Mouse (Mus musculus) forebrain, embryonic 13.5 days (tissue): Measurements from ENCODE around the gene Herc6. TPM values are rescaled to one million over a fixed set of nuclear protein-coding genes. Genes with fewer than 3 reads are reported as not detected.

Source experiments
- ATAC-seq: fragments of 200-750 bp; cut with Nextera tagmentation; 2 replicates; pipeline ENCODE4 v1.8.0; 2017
- H3K27ac ChIP-seq: fragments of 300-500 bp; sonication (generic); 2 replicates; pipeline ENCODE4 v1.5.1; 2015; ENCODE audit warnings: inconsistent platforms, mild to moderate bottlenecking, moderate library complexity
- H3K27me3 ChIP-seq: fragments of 300-500 bp; sonication (generic); 2 replicates; pipeline ENCODE4 v1.6.1; 2015; ENCODE audit warnings: mild to moderate bottlenecking, inconsistent platforms
- H3K36me3 ChIP-seq: fragments of 300-500 bp; sonication (generic); 2 replicates; pipeline ENCODE4 v1.6.1; 2015; ENCODE audit warnings: mild to moderate bottlenecking, inconsistent platforms; ENCODE audit not compliant: poor library complexity, severe bottlenecking
- H3K4me1 ChIP-seq: fragments of 300-500 bp; sonication (generic); 2 replicates; pipeline ENCODE4 v1.6.1; 2015; ENCODE audit warnings: inconsistent platforms
- H3K4me2 ChIP-seq: fragments of 300-500 bp; sonication (generic); 2 replicates; pipeline ENCODE4 v1.6.1; 2015; ENCODE audit warnings: inconsistent platforms, mild to moderate bottlenecking, moderate library complexity
- H3K4me3 ChIP-seq: fragments of 300-500 bp; sonication (generic); 2 replicates; pipeline ENCODE4 v1.5.1; 2015; ENCODE audit warnings: mild to moderate bottlenecking, inconsistent platforms
- H3K9ac ChIP-seq: fragments of 300-500 bp; sonication (generic); 2 replicates; pipeline ENCODE4 v1.6.1; 2015; ENCODE audit warnings: mild to moderate bottlenecking, inconsistent platforms
- H3K9me3 ChIP-seq: fragments of 300-500 bp; sonication (generic); replicated peaks from 2 replicates; pipeline ENCODE4 v1.6.1; 2016; ENCODE audit warnings: inconsistent platforms
- WGBS: fragments of 180-500 bp; shearing (Covaris S2); methylation state at CpG from one replicate; pipeline ENCODE4 v1.1.7; 2015; 5-methylcytosine and 5-hydroxymethylcytosine counted together
- polyA plus RNA-seq: library from polyadenylated mRNA; unstranded; fragments of >200 nt; fragmentation: Nextera tagmentation; extraction: Ambion mirVana; gene quantifications from 2 replicates; pipeline ENCODE4 v1.2.1, GENCODE M21; 2015

The Herc6 gene
- polyA plus RNA-seq, 1 experiment from 2014 or later = 2.6 TPM

GRCm38 (mm10) chr6:57605546-57606307 is 24.9 kb downstream of the Herc6 start:
- H3K4me1 ChIP-seq = no peaks in the 10 kb centered on the region
- WGBS = 94% methylated on average over 7 of the region's 7 CpGs
- no peaks in the 10 kb centered on the region for H3K27me3 ChIP-seq
- no peaks in the 10 kb centered on the region for H3K9me3 ChIP-seq
- no peak overlapping the region for H3K4me2 ChIP-seq
- no peak overlapping the region for H3K4me3 ChIP-seq
- H3K36me3 ChIP-seq = no peaks in the 10 kb centered on the region
- no peak for ATAC-seq
- H3K9ac ChIP-seq = no peak overlapping the region
- H3K27ac ChIP-seq = no peak overlapping the region

GRCm38 (mm10) chr6:57607999-57608398 is 27.2 kb downstream of the Herc6 start:
- no peak for ATAC-seq

GRCm38 (mm10) chr6:57609631-57610030 is 28.8 kb downstream of the Herc6 start:
- 56% methylated on average over 2 of the region's 2 CpGs for WGBS
- Histone ChIP-seq H3K9me3 (no peaks in the 10 kb centered on the region), H3K36me3 (no peaks in the 10 kb centered on the region), H3K4me1 (no peaks in the 10 kb centered on the region), H3K4me3 (no peak overlapping the region), H3K27me3 (no peaks in the 10 kb centered on the region), H3K9ac (no peak overlapping the region), H3K4me2 (no peak overlapping the region), H3K27ac (no peak overlapping the region)
- ATAC-seq = no peak

More at GRCm38 (mm10) chr6:57607999-57608398, 27.2 kb downstream of the Herc6 start:
- 91% methylated on average over 2 of the region's 2 CpGs for WGBS
- H3K27ac ChIP-seq = no peak overlapping the region
- H3K9me3 ChIP-seq = no peaks in the 10 kb centered on the region
- no peak overlapping the region for H3K4me2 ChIP-seq
- H3K9ac ChIP-seq = no peak overlapping the region
- H3K4me3 ChIP-seq = no peak overlapping the region
- H3K36me3 ChIP-seq = no peaks in the 10 kb centered on the region
- no peaks in the 10 kb centered on the region for H3K4me1 ChIP-seq
- no peaks in the 10 kb centered on the region for H3K27me3 ChIP-seq

GRCm38 (mm10) chr6:57615788-57616187 is 35.0 kb downstream of the Herc6 start:
- no peaks in the 10 kb centered on the region for H3K4me1 ChIP-seq
- no peak overlapping the region for H3K4me3 ChIP-seq
- no peak overlapping the region for H3K9ac ChIP-seq
- no peaks in the 10 kb centered on the region for H3K27me3 ChIP-seq
- ATAC-seq = no peak
- WGBS = 97% methylated on average over 2 of the region's 2 CpGs
- H3K9me3 ChIP-seq = no peaks in the 10 kb centered on the region
- no peak overlapping the region for H3K27ac ChIP-seq
- no peaks in the 10 kb centered on the region for H3K36me3 ChIP-seq
- no peak overlapping the region for H3K4me2 ChIP-seq

- no peaks in the 10 kb centered on the region for H3K27me3 ChIP-seq
- peaks cover 3% of the 10 kb centered on the region for H3K4me1 ChIP-seq
- no peak overlapping the region for H3K4me2 ChIP-seq
- H3K27ac ChIP-seq = no peak overlapping the region
- H3K9ac ChIP-seq = no peak overlapping the region
- no peak overlapping the region for H3K4me3 ChIP-seq
- no peaks in the 10 kb centered on the region for H3K9me3 ChIP-seq
- ATAC-seq = no peak
- 29% methylated on average over 1 of the region's 1 CpGs for WGBS
- no peaks in the 10 kb centered on the region for H3K36me3 ChIP-seq
Observed at GRCm38 (mm10) chr6:57639531-57639930, 58.7 kb downstream of the Herc6 start.

- H3K4me2 ChIP-seq = no peak overlapping the region
- no peak overlapping the region for H3K4me3 ChIP-seq
- no peaks in the 10 kb centered on the region for H3K27me3 ChIP-seq
- no peak overlapping the region for H3K9ac ChIP-seq
- WGBS = 47% methylated on average over 4 of the region's 4 CpGs
- no peak overlapping the region for H3K27ac ChIP-seq
- H3K9me3 ChIP-seq = no peaks in the 10 kb centered on the region
- H3K36me3 ChIP-seq = no peaks in the 10 kb centered on the region
- ATAC-seq = peak; percentile 81
- peaks cover 3% of the 10 kb centered on the region for H3K4me1 ChIP-seq
Observed at GRCm38 (mm10) chr6:57641789-57642188, 61.0 kb downstream of the Herc6 start.

- Histone ChIP-seq H3K36me3 (no peaks in the 10 kb centered on the region), H3K4me1 (no peaks in the 10 kb centered on the region), H3K27me3 (no peaks in the 10 kb centered on the region), H3K27ac (no peak overlapping the region), H3K4me2 (no peak overlapping the region), H3K9me3 (no peaks in the 10 kb centered on the region), H3K9ac (no peak overlapping the region), H3K4me3 (no peak overlapping the region)
- WGBS = 63% methylated on average over 1 of the region's 1 CpGs
- ATAC-seq = no peak
Observed at GRCm38 (mm10) chr6:57647256-57647655, 66.5 kb downstream of the Herc6 start.

GRCm38 (mm10) chr6:57661295-57661694 is 80.5 kb downstream of the Herc6 start:
- Histone ChIP-seq H3K4me3 (no peak overlapping the region), H3K9ac (no peak overlapping the region), H3K27ac (no peak overlapping the region), H3K4me2 (no peak overlapping the region), H3K36me3 (no peaks in the 10 kb centered on the region), H3K4me1 (no peaks in the 10 kb centered on the region), H3K9me3 (no peaks in the 10 kb centered on the region), H3K27me3 (no peaks in the 10 kb centered on the region)
- WGBS = 89% methylated on average over 4 of the region's 4 CpGs
- ATAC-seq = no peak

GRCm38 (mm10) chr6:57684156-57684555 is 103.4 kb downstream of the Herc6 start:
- ATAC-seq = no peak
- H3K9ac ChIP-seq = no peak overlapping the region
- H3K4me1 ChIP-seq = no peaks in the 10 kb centered on the region
- H3K27me3 ChIP-seq = no peaks in the 10 kb centered on the region
- 92% methylated on average over 1 of the region's 1 CpGs for WGBS
- no peak overlapping the region for H3K27ac ChIP-seq
- no peaks in the 10 kb centered on the region for H3K9me3 ChIP-seq
- H3K36me3 ChIP-seq = peaks cover 10% of the 10 kb centered on the region
- no peak overlapping the region for H3K4me2 ChIP-seq
- H3K4me3 ChIP-seq = no peak overlapping the region

GRCm38 (mm10) chr6:57691467-57692261 is 110.9 kb downstream of the Herc6 start, which contains the start of gene Pyurf:
Pyurf (minus strand) TSS chr6:57692078.
- under 1% methylated on average over 45 of the region's 52 CpGs for WGBS
- ATAC-seq = peak; percentile 97
- peak within 1 kb of the TSS; percentile 83 for H3K4me3 ChIP-seq
- peaks cover 8% of the 10 kb centered on the region; the same call in 1 of the 2 replicates for H3K36me3 ChIP-seq
- peak within 1 kb of the TSS; percentile 77 for H3K4me2 ChIP-seq
- H3K27ac ChIP-seq = peak within 1 kb of the TSS; percentile 80
- peak within 1 kb of the TSS; percentile 79 for H3K9ac ChIP-seq
- H3K9me3 ChIP-seq = no peaks in the 10 kb centered on the region
- no peaks in the 10 kb centered on the region for H3K27me3 ChIP-seq
- H3K4me1 ChIP-seq = 0 out of 2 replicates have a peak, but pooled peaks cover 5% of the 10 kb centered on the region

GRCm38 (mm10) chr6:57693116-57693515 is 112.3 kb downstream of the Herc6 start:
- Histone ChIP-seq H3K9ac (no peak overlapping the region), H3K4me1 (0 out of 2 replicates have a peak, but pooled peaks cover 5% of the 10 kb centered on the region), H3K27me3 (no peaks in the 10 kb centered on the region), H3K4me2 (no peak overlapping the region), H3K36me3 (peaks cover 8% of the 10 kb centered on the region; the same call in 1 of the 2 replicates), H3K4me3 (no peak overlapping the region), H3K27ac (no peak overlapping the region), H3K9me3 (no peaks in the 10 kb centered on the region)
- 95% methylated on average over 3 of the region's 3 CpGs for WGBS
- ATAC-seq = no peak

- no peak for ATAC-seq
- 50% methylated on average over 4 of the region's 4 CpGs for WGBS
- H3K27me3 ChIP-seq = no peaks in the 10 kb centered on the region
- H3K27ac ChIP-seq = peak overlapping the region; percentile 99
- peaks cover 24% of the 10 kb centered on the region for H3K4me1 ChIP-seq
- H3K4me3 ChIP-seq = peak overlapping the region; percentile 73
- H3K9ac ChIP-seq = peak overlapping the region; percentile 93
- no peaks in the 10 kb centered on the region for H3K36me3 ChIP-seq
- peak overlapping the region; percentile 68 for H3K4me2 ChIP-seq
- no peaks in the 10 kb centered on the region for H3K9me3 ChIP-seq
Observed at GRCm38 (mm10) chr6:57701686-57702085, 120.9 kb downstream of the Herc6 start.
